In genomic region chr5:105699141-105700069, GRCm38 (mm10) we compare ENCODE assay signal across 8 mouse cellular contexts. TPM values are rescaled to one million over a fixed set of nuclear protein-coding genes. Genes with fewer than 3 reads are reported as not detected.
DNase-seq lines count a peak whose midpoint lies in the region; ATAC-seq and TF ChIP-seq lines count a peak whose summit lies in the region.

Lrrc8d (plus strand) TSS chr5:105699969.

- TF ChIP-seq CTCF in liver, postnatal 0 days (IDR thresholded peaks at IDR 0.05; ENCODE audit: low read depth) = no peak; the same call in 1 of the 2 replicates
- TF ChIP-seq CTCF in testis, adult 2 months (IDR thresholded peaks at IDR 0.05; ENCODE audit: control insufficient read depth, insufficient read depth, insufficient replicate concordance, low read depth, low read length) = no peak

- 1% methylated on average over 59 of the region's 60 CpGs for WGBS in forebrain, embryonic 13.5 days
- WGBS in liver, postnatal 0 days (ENCODE audit: insufficient replicate concordance) = 2% methylated on average over 58 of the region's 60 CpGs
- WGBS in neural tube, embryonic 14.5 days = 1% methylated on average over 60 of the region's 60 CpGs

- peak; percentile 98 for ATAC-seq in forebrain, embryonic 13.5 days
- peak; percentile 79 for ATAC-seq in liver, postnatal 0 days
- ATAC-seq in neural tube, embryonic 14.5 days (ENCODE audit: low read depth) = peak; percentile 97

- intact Hi-C loops in heart, postnatal 10 days (cut with DNase I) = loop anchor here (5.0 to 10.0 kb wide), 2 partner anchors 45 to 98 kb away; no protein-coding TSS in a partner anchor

- H3K4me3 ChIP-seq in forebrain, embryonic 13.5 days = peak within 1 kb of the TSS; percentile 93
- H3K4me3 ChIP-seq in liver, postnatal 0 days (ENCODE audit: low read depth, low read length) = peak within 1 kb of the TSS; percentile 94
- peak within 1 kb of the TSS; percentile 96 for H3K4me3 ChIP-seq in neural tube, embryonic 14.5 days (ENCODE audit: low read depth, low read length)
- peak within 1 kb of the TSS; percentile 80 for H3K4me3 ChIP-seq in testis, adult 2 months (ENCODE audit: control insufficient read depth, low read depth, low read length)

- TF ChIP-seq EP300 in liver, postnatal 0 days (IDR thresholded peaks at IDR 0.05; ENCODE audit: low read depth) = 0 out of 2 replicates have a peak, but pooled peaks have one; percentile 5

- peak; percentile 86 for DNase-seq in CD4-positive, CD25-positive, alpha-beta regulatory T cell, adult 2 months (ENCODE audit: low read depth, low spot score)
- DNase-seq in c-Kit-positive CD71-positive TER-119-positive erythroid progenitor cells, embryonic 14.5 days (ENCODE audit: low spot score) = peak; percentile 48
- peak; percentile 91 for DNase-seq in heart, postnatal 10 days
- DNase-seq in layer of hippocampus, adult 11-12 months (ENCODE audit: low spot score) = peak; percentile 90
- peak; percentile 85 for DNase-seq in liver, postnatal 0 days

- H3K27ac ChIP-seq in forebrain, embryonic 13.5 days = peak within 1 kb of the TSS; percentile 96
- peak within 1 kb of the TSS; percentile 99 for H3K27ac ChIP-seq in liver, postnatal 0 days (ENCODE audit: low read depth)
- H3K27ac ChIP-seq in neural tube, embryonic 14.5 days (ENCODE audit: low read depth, low read length) = peak within 1 kb of the TSS; percentile 98
- peak within 1 kb of the TSS; percentile 74 for H3K27ac ChIP-seq in testis, adult 2 months (ENCODE audit: control insufficient read depth, insufficient read depth, low read depth, low read length)

- peaks cover 44% of the 10 kb centered on the region for H3K4me1 ChIP-seq in forebrain, embryonic 13.5 days
- peaks cover 36% of the 10 kb centered on the region for H3K4me1 ChIP-seq in liver, postnatal 0 days (ENCODE audit: insufficient read depth)
- peaks cover 27% of the 10 kb centered on the region for H3K4me1 ChIP-seq in neural tube, embryonic 14.5 days (ENCODE audit: control insufficient read depth, insufficient read depth, low read length)
- peaks cover 8% of the 10 kb centered on the region for H3K4me1 ChIP-seq in testis, adult 2 months (ENCODE audit: control insufficient read depth, insufficient read depth, low read length)

- H3K36me3 ChIP-seq in forebrain, embryonic 13.5 days (ENCODE audit: poor library complexity, severe bottlenecking) = no peaks in the 10 kb centered on the region
- no peaks in the 10 kb centered on the region for H3K36me3 ChIP-seq in liver, postnatal 0 days (replicated peaks; ENCODE audit: insufficient read depth, low read length)
- H3K36me3 ChIP-seq in neural tube, embryonic 14.5 days (ENCODE audit: control insufficient read depth, insufficient read depth, low read length) = no peaks in the 10 kb centered on the region
- no peaks in the 10 kb centered on the region for H3K36me3 ChIP-seq in testis, adult 2 months (ENCODE audit: control insufficient read depth, insufficient read depth, low read length)

- peak; percentile 10; the same call in 1 of the 2 replicates for TF ChIP-seq POLR2A in testis, adult 2 months (IDR thresholded peaks at IDR 0.05; ENCODE audit: control insufficient read depth, low read depth, low read length)

- H3K9me3 ChIP-seq in forebrain, embryonic 13.5 days (replicated peaks) = no peaks in the 10 kb centered on the region
- no peaks in the 10 kb centered on the region for H3K9me3 ChIP-seq in liver, postnatal 0 days (ENCODE audit: low read length)
- H3K9me3 ChIP-seq in neural tube, embryonic 14.5 days (ENCODE audit: control insufficient read depth, low read length) = no peaks in the 10 kb centered on the region

- peak within 1 kb of the TSS; percentile 100 for H3K9ac ChIP-seq in forebrain, embryonic 13.5 days
- peak within 1 kb of the TSS; percentile 94 for H3K9ac ChIP-seq in liver, postnatal 0 days (replicated peaks)
- peak within 1 kb of the TSS; percentile 100 for H3K9ac ChIP-seq in neural tube, embryonic 14.5 days (replicated peaks; ENCODE audit: low read depth, low read length)

- H3K4me2 ChIP-seq in forebrain, embryonic 13.5 days = peak within 1 kb of the TSS; percentile 86
- H3K4me2 ChIP-seq in liver, postnatal 0 days (ENCODE audit: low read depth, low read length) = peak within 1 kb of the TSS; percentile 96
- H3K4me2 ChIP-seq in neural tube, embryonic 14.5 days (ENCODE audit: low read depth, low read length) = peak within 1 kb of the TSS; percentile 79

- H3K27me3 ChIP-seq in forebrain, embryonic 13.5 days = no peaks in the 10 kb centered on the region
- H3K27me3 ChIP-seq in liver, postnatal 0 days (ENCODE audit: insufficient read depth, low read length) = no peaks in the 10 kb centered on the region
- H3K27me3 ChIP-seq in neural tube, embryonic 14.5 days (ENCODE audit: control insufficient read depth, insufficient read depth, low read length) = no peaks in the 10 kb centered on the region; the same call in 1 of the 2 replicates
- H3K27me3 ChIP-seq in testis, adult 2 months (ENCODE audit: control insufficient read depth, insufficient read depth, low read length) = no peaks in the 10 kb centered on the region

RNA-seq across cellular contexts. Expression of gene Lrrc8d, which starts in this region (rescaled TPM):
- polyA plus RNA-seq in forebrain, embryonic 13.5 days (2015; fragmentation: Nextera tagmentation; extraction: Ambion mirVana) = 27.2 and 27.3 TPM in 2 replicates
- total RNA-seq in heart, postnatal 10 days (2021) = 10 to 100 TPM; 18.7 to 19.5 TPM
- polyA plus RNA-seq in liver, postnatal 0 days (2015; fragmentation: Nextera tagmentation; extraction: Ambion mirVana) = 11.6 TPM in 2 replicates
- polyA plus RNA-seq in neural tube, embryonic 14.5 days (2014; fragmentation: Nextera tagmentation; extraction: Ambion mirVana) = 35.7 and 44.3 TPM in 2 replicates
- polyA plus RNA-seq in testis, adult 2 months (2012; rRNA removed) = 2.2 and 4.8 TPM in 2 replicates

Comparison
In these comparisons a context has a peak if more than half of its experiments do, and no peak if none do; other contexts are left out.
1. Peak in every context shown above with its lines: DNase-seq, ATAC-seq, H3K4me3 ChIP-seq and H3K27ac ChIP-seq.